In genomic region chr15:99803186-99803644, GRCm38 (mm10) we compare ENCODE assay signal across 9 mouse cellular contexts. TPM values are rescaled to one million over a fixed set of nuclear protein-coding genes. Genes with fewer than 3 reads are reported as not detected.
A peak's percentile ranks its signal among the peaks of the same experiment; 100 is the strongest.
DNase-seq lines count a peak whose midpoint lies in the region; ATAC-seq lines count a peak whose summit lies in the region.
"Had no signal": no experiment of that assay in that cellular context is flagged by ENCODE, and none has a peak within 500 bp of the region (broad histone marks: within the 10 kb centered on the region; RNA-seq: fewer than 3 reads in every experiment).

No protein-coding gene starts in this region.

- H3K27me3 ChIP-seq in neural tube, embryonic 13.5 days = no peaks in the 10 kb centered on the region
- H3K27me3 ChIP-seq in heart, embryonic 16.5 days (ENCODE audit: control insufficient read depth, insufficient read depth, low read length) = no peaks in the 10 kb centered on the region
- H3K27me3 ChIP-seq in liver, embryonic 12.5 days (replicated peaks) = no peaks in the 10 kb centered on the region
- H3K27me3 ChIP-seq in splenic B cell, adult 2 months (ENCODE audit: control insufficient read depth, insufficient read depth, low read length, poor library complexity, severe bottlenecking) = peaks cover 2% of the 10 kb centered on the region; the same call in 1 of the 2 replicates
- H3K27me3 ChIP-seq: stomach, embryonic 15.5 days had no signal

- no peak for DNase-seq in neural tube, embryonic 10.5 days (ENCODE audit: extremely low spot score, low spot score)
- peak; percentile 7 for DNase-seq in c-Kit-positive CD71-positive TER-119-positive erythroid progenitor cells, embryonic 14.5 days (ENCODE audit: low spot score)
- DNase-seq in splenic B cell, adult 2 months (ENCODE audit: low read depth, low spot score) = peak; percentile 18
- no peak for DNase-seq in B cell, adult 2 months

- peak overlapping the region; percentile 4; the same call in 1 of the 2 replicates for H3K9ac ChIP-seq in neural tube, embryonic 13.5 days
- H3K9ac ChIP-seq in heart, embryonic 16.5 days (ENCODE audit: low read length) = no peak overlapping the region
- no peak overlapping the region for H3K9ac ChIP-seq in liver, embryonic 12.5 days
- H3K9ac ChIP-seq: stomach, embryonic 15.5 days had no signal

- WGBS in neural tube, embryonic 13.5 days = 36% methylated on average over 6 of the region's 6 CpGs
- 11% methylated on average over 6 of the region's 6 CpGs for WGBS in heart, embryonic 16.5 days
- WGBS in liver, embryonic 12.5 days (ENCODE audit: insufficient replicate concordance) = 8% methylated on average over 6 of the region's 6 CpGs

- peak overlapping the region; percentile 69 for H3K27ac ChIP-seq in neural tube, embryonic 13.5 days (replicated peaks)
- H3K27ac ChIP-seq in heart, embryonic 16.5 days (ENCODE audit: low read length) = peak overlapping the region; percentile 40
- H3K27ac ChIP-seq in liver, embryonic 12.5 days = no peak overlapping the region
- H3K27ac ChIP-seq: stomach, embryonic 15.5 days had no signal

- H3K36me3 ChIP-seq in neural tube, embryonic 13.5 days = peaks cover 10% of the 10 kb centered on the region
- H3K36me3 ChIP-seq in heart, embryonic 16.5 days (ENCODE audit: control insufficient read depth, insufficient read depth) = peaks cover 16% of the 10 kb centered on the region
- H3K36me3 ChIP-seq in liver, embryonic 12.5 days = peaks cover 14% of the 10 kb centered on the region
- no peaks in the 10 kb centered on the region for H3K36me3 ChIP-seq in splenic B cell, adult 2 months (ENCODE audit: control insufficient read depth, insufficient read depth, low read length, poor library complexity, severe bottlenecking)

- no peak overlapping the region for H3K4me2 ChIP-seq in neural tube, embryonic 13.5 days
- H3K4me2 ChIP-seq in heart, embryonic 16.5 days (ENCODE audit: low read depth, low read length) = peak overlapping the region; percentile 1; the same call in 1 of the 2 replicates
- H3K4me2 ChIP-seq in liver, embryonic 12.5 days = 0 out of 2 replicates have a peak overlapping the region, but pooled peaks have one; percentile 14
- H3K4me2 ChIP-seq: stomach, embryonic 15.5 days had no signal

- no peaks in the 10 kb centered on the region for H3K9me3 ChIP-seq in neural tube, embryonic 13.5 days
- no peaks in the 10 kb centered on the region for H3K9me3 ChIP-seq in heart, embryonic 16.5 days (replicated peaks; ENCODE audit: control insufficient read depth, low read length)
- H3K9me3 ChIP-seq in liver, embryonic 12.5 days (replicated peaks) = no peaks in the 10 kb centered on the region
- H3K9me3 ChIP-seq: stomach, embryonic 15.5 days had no signal

- no peak for ATAC-seq in neural tube, embryonic 13.5 days (ENCODE audit: low read depth)
- peak; percentile 72 for ATAC-seq in heart, embryonic 16.5 days (replicated peaks; ENCODE audit: extremely low read depth, insufficient read depth, low FRiP score)
- ATAC-seq in liver, embryonic 12.5 days = no peak
- no peak for ATAC-seq in erythroblast, adult 5-6 weeks (replicated peaks; ENCODE audit: low FRiP score, poor library complexity, severe bottlenecking)

- H3K4me1 ChIP-seq in neural tube, embryonic 13.5 days (replicated peaks) = peaks cover 52% of the 10 kb centered on the region
- peaks cover 28% of the 10 kb centered on the region for H3K4me1 ChIP-seq in heart, embryonic 16.5 days (ENCODE audit: control insufficient read depth, insufficient read depth, low read length)
- peaks cover 7% of the 10 kb centered on the region; the same call in 1 of the 2 replicates for H3K4me1 ChIP-seq in liver, embryonic 12.5 days

- H3K4me3 ChIP-seq in neural tube, embryonic 13.5 days = no peak overlapping the region
- H3K4me3 ChIP-seq in heart, embryonic 16.5 days (ENCODE audit: low read length) = no peak overlapping the region
- no peak overlapping the region for H3K4me3 ChIP-seq in liver, embryonic 12.5 days
- H3K4me3 ChIP-seq: stomach, embryonic 15.5 days had no signal

RNA-seq across cellular contexts. Expression of gene Cers5, which starts 30.5 kb away (rescaled TPM):
- 77.2 and 77.6 TPM in 2 replicates for polyA plus RNA-seq in neural tube, embryonic 13.5 days (2015; fragmentation: Nextera tagmentation; extraction: Ambion mirVana)
- polyA plus RNA-seq in heart, embryonic 16.5 days (2015; fragmentation: Nextera tagmentation; extraction: Ambion mirVana) = 50.7 and 51.6 TPM in 2 replicates
- polyA plus RNA-seq in liver, embryonic 12.5 days (2016; fragmentation: Nextera tagmentation; extraction: Ambion mirVana) = 17.8 and 19.1 TPM in 2 replicates
- total RNA-seq in erythroblast, adult 5-6 weeks (2015; ENCODE audit: low replicate concordance) = 9.2 and 11.3 TPM in 2 replicates
- 1.4 and 5.9 TPM in 2 replicates for total RNA-seq in erythroblast, adult 5-6 weeks (2017; ENCODE audit: low replicate concordance)

Comparison
In these comparisons a context has a peak if more than half of its experiments do, and no peak if none do; other contexts are left out.
1. DNase-seq: peak in c-Kit-positive CD71-positive TER-119-positive erythroid progenitor cells, embryonic 14.5 days (single experiment) and splenic B cell, adult 2 months (single experiment); none in neural tube, embryonic 10.5 days (single experiment) and B cell, adult 2 months (0 of 2).